Mouse (Mus musculus) kidney, embryonic 15.5 days (tissue): ENCODE data around the gene Grk6. TPM values are rescaled to one million over a fixed set of nuclear protein-coding genes. Genes with fewer than 3 reads are reported as not detected.
"Not testable (repeated sequence)": the region's sequence is repeated elsewhere in the genome, so short reads cannot be mapped to it uniquely, and the experiment has no call there.

Source experiments
- ATAC-seq: fragments of 200-750 bp; cut with Nextera tagmentation; replicated peaks from 2 replicates; pipeline ENCODE4 v1.8.0; 2017; ENCODE audit warnings: moderate TSS enrichment; ENCODE audit not compliant: low FRiP score
- H3K27ac ChIP-seq: fragments of 300-500 bp; sonication (generic); 2 replicates; pipeline ENCODE4 v1.5.1; 2015; ENCODE audit warnings: mild to moderate bottlenecking, inconsistent platforms
- H3K27me3 ChIP-seq: fragments of 300-500 bp; sonication (generic); 2 replicates; pipeline ENCODE4 v1.6.1; 2015; ENCODE audit warnings: inconsistent platforms
- H3K36me3 ChIP-seq: fragments of 300-500 bp; sonication (generic); 2 replicates; pipeline ENCODE4 v1.6.1; 2015; ENCODE audit warnings: inconsistent platforms
- H3K4me1 ChIP-seq: fragments of 300-500 bp; sonication (generic); 2 replicates; pipeline ENCODE4 v1.6.1; 2015; ENCODE audit warnings: inconsistent platforms
- H3K4me2 ChIP-seq: fragments of 300-500 bp; sonication (generic); 2 replicates; pipeline ENCODE4 v1.6.1; 2015; ENCODE audit warnings: moderate library complexity, mild to moderate bottlenecking, inconsistent platforms
- H3K4me3 ChIP-seq: fragments of 300-500 bp; sonication (generic); replicated peaks from 2 replicates; pipeline ENCODE4 v1.5.1; 2015; ENCODE audit warnings: mild to moderate bottlenecking, inconsistent platforms
- H3K9ac ChIP-seq: fragments of 300-500 bp; sonication (generic); 2 replicates; pipeline ENCODE4 v1.6.1; 2015; ENCODE audit warnings: mild to moderate bottlenecking, inconsistent platforms
- H3K9me3 ChIP-seq: fragments of 300-500 bp; sonication (generic); replicated peaks from 2 replicates; pipeline ENCODE4 v1.6.1; 2016; ENCODE audit warnings: inconsistent platforms
- WGBS: fragments of 180-500 bp; shearing (Covaris S2); methylation state at CpG from one replicate; pipeline ENCODE4 v1.1.7; 2015; ENCODE audit warnings: mixed read lengths; 5-methylcytosine and 5-hydroxymethylcytosine counted together
- polyA plus RNA-seq: library from polyadenylated mRNA; unstranded; fragments of >200 nt; fragmentation: Nextera tagmentation; extraction: Ambion mirVana; gene quantifications from 2 replicates; pipeline ENCODE4 v1.2.1, GENCODE M21; 2015

The Grk6 gene
- polyA plus RNA-seq, 1 experiment from 2014 or later = 45.9 TPM

DNA sequence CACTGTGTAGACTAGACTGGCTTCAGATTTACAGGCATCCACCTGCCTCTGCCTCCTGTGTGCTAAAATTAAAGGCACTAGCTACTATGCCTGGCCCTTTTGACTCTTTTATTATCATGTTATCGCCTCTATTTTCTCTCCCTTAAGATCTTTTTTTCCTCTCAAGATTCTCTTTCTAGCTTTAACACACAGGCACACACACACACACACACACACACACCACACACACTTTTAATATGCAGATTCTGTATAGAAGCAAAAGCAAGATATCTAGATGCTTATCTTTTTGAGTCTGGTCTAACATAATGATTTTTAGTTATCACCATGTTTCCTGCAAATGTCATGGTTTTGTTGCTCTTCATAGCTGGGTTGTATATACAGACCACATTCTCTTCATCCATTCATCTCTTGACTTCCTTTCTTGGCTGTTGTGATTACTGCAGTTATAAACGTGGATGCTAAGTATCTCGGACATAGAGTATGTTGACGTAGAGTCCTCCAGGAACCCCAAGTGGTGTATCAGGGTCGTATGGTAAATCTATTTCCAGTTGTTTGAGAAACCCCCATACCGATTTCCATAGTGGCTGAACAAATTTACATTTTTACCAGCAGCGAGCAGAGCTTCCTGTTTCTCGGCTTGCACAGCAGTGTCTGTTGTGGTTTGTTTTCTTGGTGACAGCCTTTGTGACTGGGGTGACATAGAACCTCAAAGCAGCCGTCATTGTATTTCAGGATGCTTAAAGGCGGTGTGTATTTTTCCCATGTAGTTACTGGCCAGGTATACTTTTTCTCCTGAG, 12.8 kb upstream of the Grk6 start:
- no peak for ATAC-seq
- Histone ChIP-seq H3K4me1 (no peaks in the 10 kb centered on the region), H3K27me3 (no peaks in the 10 kb centered on the region), H3K4me3 (no peak overlapping the region), H3K27ac (no peak overlapping the region), H3K9ac (no peak overlapping the region), H3K9me3 (no peaks in the 10 kb centered on the region), H3K4me2 (no peak overlapping the region), H3K36me3 (no peaks in the 10 kb centered on the region)
- WGBS = 72% methylated on average over 10 of the region's 10 CpGs

DNA sequence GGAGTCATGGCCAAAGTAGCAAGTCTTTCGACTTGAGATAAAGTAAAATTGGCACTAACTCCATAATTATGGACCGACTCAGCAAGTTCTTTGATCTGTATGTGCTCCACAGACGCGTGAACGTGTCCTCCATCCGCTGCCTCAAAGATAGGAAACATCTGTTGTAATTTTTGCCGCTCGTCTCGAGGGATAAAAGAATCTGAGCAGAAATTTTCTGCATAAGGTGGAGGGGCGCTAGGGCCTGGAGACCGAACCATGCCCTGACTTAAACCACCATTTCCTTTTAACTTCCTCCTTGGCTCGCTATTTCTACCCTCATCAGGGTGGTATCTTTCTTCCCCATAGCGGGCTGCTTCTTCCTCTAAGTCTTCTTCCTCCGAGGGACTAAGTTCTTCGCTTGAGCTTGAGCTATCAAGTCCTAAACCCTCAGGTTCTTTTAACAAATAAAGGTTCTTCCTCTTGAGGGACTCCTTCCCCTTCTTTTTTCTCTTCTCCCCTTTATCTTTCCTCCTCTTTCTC, 7.7 kb upstream of the Grk6 start:
- not testable (repeated sequence) for H3K4me2 ChIP-seq, H3K9me3 ChIP-seq, H3K36me3 ChIP-seq, H3K27me3 ChIP-seq, H3K9ac ChIP-seq, H3K27ac ChIP-seq, ATAC-seq, H3K4me3 ChIP-seq, H3K4me1 ChIP-seq
- 83% methylated on average over 15 of the region's 15 CpGs for WGBS

DNA sequence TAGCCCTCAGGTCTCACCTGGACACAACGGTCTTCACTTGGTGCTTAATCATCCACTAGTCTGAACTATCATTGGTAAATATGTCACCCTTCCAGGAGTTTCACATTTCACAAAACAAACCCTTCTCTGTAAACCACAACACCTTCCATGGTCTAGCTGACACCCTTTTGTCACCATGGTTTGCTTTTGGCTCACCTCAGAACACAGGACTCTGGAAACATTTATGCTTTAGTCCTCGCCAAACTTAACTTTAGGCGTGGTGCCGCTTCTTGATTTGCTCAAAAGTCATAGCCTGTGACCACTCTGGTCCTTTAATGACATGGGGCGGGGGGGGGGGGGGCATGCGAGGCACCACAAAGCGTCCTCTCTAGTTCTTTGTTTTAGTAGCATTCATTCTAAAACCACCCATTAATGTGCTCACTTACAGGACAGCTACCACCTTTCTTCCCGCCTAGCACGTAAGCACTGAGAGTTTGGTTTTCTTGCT, 1.0 kb upstream of the Grk6 start:
- no peaks in the 10 kb centered on the region for H3K27me3 ChIP-seq
- peak overlapping the region; percentile 79 for H3K4me2 ChIP-seq
- H3K27ac ChIP-seq = peak overlapping the region; percentile 99
- ATAC-seq = no peak
- H3K4me1 ChIP-seq = peaks cover 34% of the 10 kb centered on the region
- H3K36me3 ChIP-seq = 0 out of 2 replicates have a peak, but pooled peaks cover under 1% of the 10 kb centered on the region
- H3K4me3 ChIP-seq = peak overlapping the region; percentile 93
- WGBS = 27% methylated on average over 9 of the region's 9 CpGs
- peak overlapping the region; percentile 50 for H3K9ac ChIP-seq
- H3K9me3 ChIP-seq = no peaks in the 10 kb centered on the region

DNA sequence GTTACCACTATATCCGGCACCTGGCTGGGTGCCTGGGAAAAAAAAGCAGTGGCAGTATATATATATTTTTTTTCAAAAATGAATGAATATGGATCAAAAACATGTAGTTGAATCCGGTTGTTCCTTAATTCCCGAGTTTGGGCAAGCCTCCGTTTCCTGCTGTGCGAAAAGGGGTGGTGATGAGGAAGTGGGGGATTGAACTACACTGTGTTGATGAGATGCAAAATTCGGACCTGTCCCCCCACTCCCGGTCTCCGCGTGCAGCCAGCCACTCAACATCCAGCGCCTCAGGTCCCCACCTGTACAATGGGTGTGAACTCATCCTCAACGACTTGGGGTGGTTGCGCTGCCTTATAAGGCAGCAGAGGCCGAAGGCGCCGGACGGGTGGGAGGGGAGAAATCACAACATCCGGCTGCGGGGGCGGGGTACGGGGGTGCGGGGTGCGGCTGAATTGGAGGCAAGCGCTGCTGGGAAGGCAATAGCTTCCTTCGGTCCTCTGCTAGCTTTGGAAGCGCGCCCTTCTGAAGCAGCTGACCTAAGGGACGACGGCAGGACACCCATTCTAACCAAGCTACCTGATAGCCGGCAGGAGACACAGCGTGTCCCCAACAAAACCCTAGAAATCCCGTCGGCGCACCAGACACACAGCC, 461 bp upstream of the Grk6 start:
- H3K9me3 ChIP-seq = no peaks in the 10 kb centered on the region
- H3K36me3 ChIP-seq = peaks cover 6% of the 10 kb centered on the region; the same call in 1 of the 2 replicates
- WGBS = 1% methylated on average over 33 of the region's 33 CpGs
- H3K27me3 ChIP-seq = no peaks in the 10 kb centered on the region
- H3K9ac ChIP-seq = peak overlapping the region; percentile 50
- peak overlapping the region; percentile 99 for H3K27ac ChIP-seq
- peak; percentile 81 for ATAC-seq
- H3K4me1 ChIP-seq = peaks cover 34% of the 10 kb centered on the region
- H3K4me2 ChIP-seq = peak overlapping the region; percentile 79
- peak overlapping the region; percentile 93 for H3K4me3 ChIP-seq

DNA sequence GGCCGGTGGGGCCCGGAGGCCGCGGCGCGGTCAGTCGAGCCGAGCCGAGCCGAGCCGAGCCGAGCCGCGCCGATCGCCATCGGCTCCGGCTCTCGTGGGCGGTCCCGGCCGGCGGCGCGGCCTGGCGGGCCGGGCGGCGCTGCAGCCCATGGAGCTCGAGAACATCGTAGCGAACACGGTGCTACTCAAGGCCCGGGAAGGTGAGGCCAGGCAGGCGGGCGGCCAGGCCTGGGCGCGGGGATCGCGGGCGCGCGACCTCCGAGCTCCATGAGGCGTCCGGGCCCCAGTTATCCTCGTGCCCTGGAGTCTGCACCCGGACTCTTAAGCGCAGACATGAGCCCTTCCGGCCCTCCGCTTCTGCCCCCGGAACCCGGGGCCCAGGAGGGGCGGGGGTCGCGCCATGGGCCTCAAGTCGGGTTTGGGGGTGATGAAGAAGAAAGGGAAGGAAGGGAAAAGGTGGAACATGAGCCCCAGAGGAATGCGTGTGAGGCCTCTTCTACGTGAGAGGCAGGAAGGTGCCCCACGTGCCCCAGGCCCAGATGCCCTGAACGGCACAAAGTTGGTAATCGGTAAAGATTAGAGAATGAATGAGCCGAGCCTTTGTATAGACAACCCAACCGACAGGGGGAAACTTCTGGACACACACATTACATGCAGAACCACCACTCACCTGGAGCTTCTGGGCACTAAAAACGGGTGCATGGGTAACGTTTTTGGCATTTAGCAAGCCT, 654 bp downstream of the Grk6 start:
- Histone ChIP-seq H3K4me1 (peaks cover 34% of the 10 kb centered on the region), H3K9me3 (no peaks in the 10 kb centered on the region), H3K4me2 (peak overlapping the region; percentile 79), H3K27me3 (no peaks in the 10 kb centered on the region), H3K27ac (peak overlapping the region; percentile 99), H3K9ac (peak overlapping the region; percentile 100), H3K36me3 (peaks cover 17% of the 10 kb centered on the region), H3K4me3 (peak overlapping the region; percentile 93)
- under 1% methylated on average over 60 of the region's 66 CpGs for WGBS
- ATAC-seq = no peak; the same call in 1 of the 2 replicates

DNA sequence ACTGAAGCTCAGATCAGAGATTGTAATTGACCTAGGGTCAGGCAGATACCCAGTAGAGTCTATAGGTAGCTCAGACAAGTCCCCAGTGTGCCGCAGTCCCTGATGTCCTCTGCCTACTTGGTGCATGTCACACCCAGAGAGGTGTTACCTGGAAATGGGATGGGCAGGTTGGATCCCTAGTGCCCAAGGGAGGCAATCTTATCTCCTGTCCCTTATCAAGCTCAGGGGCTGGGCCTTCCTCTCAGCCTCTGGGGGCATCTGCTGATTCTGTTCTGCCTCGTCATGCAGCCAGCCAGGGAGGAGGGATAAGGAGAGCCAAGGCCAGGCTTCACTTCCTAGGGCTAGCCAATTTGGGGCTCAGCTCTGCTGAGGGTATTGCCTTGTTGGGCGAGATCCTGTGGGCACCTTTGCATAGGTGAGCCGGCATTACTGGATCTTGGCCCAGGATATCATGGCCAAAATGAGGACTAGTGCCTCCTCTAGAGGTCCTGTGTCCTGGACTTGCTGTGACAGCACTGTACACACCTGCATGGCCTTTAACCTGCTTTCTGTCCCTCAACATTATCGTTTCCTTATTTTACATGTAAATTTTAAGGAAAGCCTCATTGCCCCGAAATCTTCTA, 1.7 kb downstream of the Grk6 start:
- Histone ChIP-seq H3K4me1 (peaks cover 34% of the 10 kb centered on the region), H3K4me3 (peak overlapping the region; percentile 93), H3K9me3 (no peaks in the 10 kb centered on the region), H3K27me3 (no peaks in the 10 kb centered on the region), H3K27ac (no peak overlapping the region), H3K4me2 (peak overlapping the region; percentile 79), H3K9ac (peak overlapping the region; percentile 100), H3K36me3 (peaks cover 27% of the 10 kb centered on the region)
- no peak for ATAC-seq
- 83% methylated on average over 6 of the region's 6 CpGs for WGBS

DNA sequence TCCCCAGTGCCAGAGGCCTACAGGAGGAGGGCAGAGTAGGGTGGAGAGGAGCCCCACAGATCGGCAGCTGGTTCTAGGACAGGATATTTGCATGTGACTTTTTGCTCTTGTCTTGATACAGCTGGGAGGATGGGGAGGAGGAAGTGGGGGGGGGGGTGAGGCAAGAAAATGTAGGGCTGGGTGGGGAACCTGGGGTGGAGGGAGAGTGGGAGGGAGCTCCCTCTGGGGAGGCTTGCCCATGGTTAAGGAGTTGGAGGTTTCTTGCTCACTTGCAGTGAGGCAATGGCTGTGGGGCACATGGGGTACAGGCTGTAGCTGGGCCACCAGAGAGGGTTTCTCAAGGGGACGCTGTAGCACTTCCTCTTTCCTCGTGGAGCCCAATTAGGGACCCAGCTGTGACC, 2.7 kb downstream of the Grk6 start:
- Histone ChIP-seq H3K4me2 (no peak overlapping the region), H3K27me3 (no peaks in the 10 kb centered on the region), H3K4me1 (peaks cover 36% of the 10 kb centered on the region), H3K9me3 (no peaks in the 10 kb centered on the region), H3K9ac (no peak overlapping the region), H3K36me3 (peaks cover 37% of the 10 kb centered on the region), H3K27ac (no peak overlapping the region), H3K4me3 (no peak overlapping the region)
- WGBS = 39% methylated on average over 3 of the region's 3 CpGs
- no peak for ATAC-seq

DNA sequence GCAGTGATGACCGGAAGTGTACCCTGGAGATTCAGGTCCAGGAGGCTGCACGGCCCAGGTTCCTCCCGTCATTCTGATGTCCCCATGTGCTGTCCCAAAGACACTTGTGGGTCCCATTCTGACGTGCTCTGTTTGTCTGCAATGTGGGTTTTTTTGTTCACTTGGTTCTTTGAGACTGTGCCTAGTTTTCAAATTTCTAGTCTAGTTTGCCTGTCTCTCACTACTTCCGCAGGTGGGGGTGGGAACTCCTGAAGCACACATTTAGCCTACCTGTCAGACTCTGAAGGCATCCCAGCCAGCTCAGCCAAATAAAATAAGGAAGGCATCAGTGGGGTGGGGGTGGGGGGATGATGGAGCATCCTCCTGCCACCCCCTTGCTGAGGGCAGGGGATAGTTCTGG, 3.3 kb downstream of the Grk6 start:
- Histone ChIP-seq H3K9ac (no peak overlapping the region), H3K9me3 (no peaks in the 10 kb centered on the region), H3K27ac (no peak overlapping the region), H3K36me3 (peaks cover 43% of the 10 kb centered on the region), H3K27me3 (no peaks in the 10 kb centered on the region), H3K4me2 (no peak overlapping the region), H3K4me3 (no peak overlapping the region), H3K4me1 (peaks cover 36% of the 10 kb centered on the region)
- ATAC-seq = no peak
- WGBS = 90% methylated on average over 5 of the region's 5 CpGs

DNA sequence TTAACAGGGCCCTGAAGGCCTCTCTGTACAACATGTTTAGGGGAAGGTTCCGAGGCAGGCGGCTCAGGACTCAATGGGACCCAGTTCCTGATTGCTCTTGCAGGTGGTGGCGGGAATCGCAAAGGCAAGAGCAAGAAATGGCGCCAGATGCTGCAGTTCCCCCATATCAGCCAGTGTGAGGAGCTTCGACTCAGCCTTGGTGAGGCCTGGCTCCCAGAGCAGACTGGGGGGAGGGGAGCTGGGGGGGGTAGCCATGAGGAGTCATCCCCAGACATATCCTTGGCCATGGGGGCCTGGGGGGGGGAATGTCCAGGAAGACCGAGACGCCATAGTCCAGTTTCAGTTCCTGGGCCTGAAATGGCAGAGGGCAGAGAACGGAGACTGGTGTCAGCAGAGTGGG, 4.3 kb downstream of the Grk6 start:
- no peak for ATAC-seq
- no peak overlapping the region for H3K4me3 ChIP-seq
- H3K27me3 ChIP-seq = no peaks in the 10 kb centered on the region
- H3K9me3 ChIP-seq = no peaks in the 10 kb centered on the region
- H3K4me2 ChIP-seq = no peak overlapping the region
- no peak overlapping the region for H3K9ac ChIP-seq
- peaks cover 29% of the 10 kb centered on the region for H3K4me1 ChIP-seq
- no peak overlapping the region for H3K27ac ChIP-seq
- WGBS = 92% methylated on average over 9 of the region's 9 CpGs
- peaks cover 53% of the 10 kb centered on the region for H3K36me3 ChIP-seq

DNA sequence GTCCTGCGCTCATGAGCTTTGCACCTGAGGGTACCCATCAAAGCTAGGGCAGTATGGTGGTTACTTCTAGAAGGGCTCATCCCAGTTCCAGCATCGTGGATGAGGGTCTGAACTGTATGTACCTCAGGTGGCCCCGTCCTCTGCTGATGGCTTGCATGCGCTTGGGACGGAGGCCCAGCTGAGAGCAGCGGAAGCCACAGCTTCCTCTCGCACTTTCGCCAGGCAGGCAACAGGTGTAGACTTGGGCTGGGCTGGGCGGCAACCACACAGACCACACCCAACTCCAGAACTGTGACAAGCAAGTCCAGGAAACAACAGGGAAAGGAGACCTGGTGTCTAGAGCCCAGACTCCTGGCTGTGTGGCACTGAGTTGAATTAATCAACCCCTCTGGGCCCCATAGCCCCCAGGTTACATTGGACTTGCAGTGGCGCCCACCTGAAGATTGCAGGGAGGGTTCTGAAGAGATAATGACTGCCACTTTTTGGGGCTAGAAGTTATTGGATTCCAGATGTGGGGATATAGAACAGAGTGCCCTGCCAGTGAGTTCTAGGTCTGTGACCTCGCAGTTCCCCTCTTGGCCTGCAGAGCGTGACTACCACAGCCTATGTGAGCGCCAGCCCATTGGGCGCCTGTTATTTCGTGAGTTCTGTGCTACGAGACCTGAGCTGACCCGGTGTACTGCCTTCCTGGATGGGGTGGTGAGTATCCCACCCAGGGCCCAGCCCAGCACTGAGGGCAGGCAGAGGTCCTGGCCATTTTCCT, 5.0 kb downstream of the Grk6 start:
- Histone ChIP-seq H3K4me3 (no peak overlapping the region), H3K9me3 (no peaks in the 10 kb centered on the region), H3K4me1 (peaks cover 29% of the 10 kb centered on the region), H3K4me2 (no peak overlapping the region), H3K27me3 (no peaks in the 10 kb centered on the region), H3K27ac (no peak overlapping the region), H3K9ac (no peak overlapping the region), H3K36me3 (peaks cover 60% of the 10 kb centered on the region)
- 91% methylated on average over 17 of the region's 17 CpGs for WGBS
- no peak for ATAC-seq

DNA sequence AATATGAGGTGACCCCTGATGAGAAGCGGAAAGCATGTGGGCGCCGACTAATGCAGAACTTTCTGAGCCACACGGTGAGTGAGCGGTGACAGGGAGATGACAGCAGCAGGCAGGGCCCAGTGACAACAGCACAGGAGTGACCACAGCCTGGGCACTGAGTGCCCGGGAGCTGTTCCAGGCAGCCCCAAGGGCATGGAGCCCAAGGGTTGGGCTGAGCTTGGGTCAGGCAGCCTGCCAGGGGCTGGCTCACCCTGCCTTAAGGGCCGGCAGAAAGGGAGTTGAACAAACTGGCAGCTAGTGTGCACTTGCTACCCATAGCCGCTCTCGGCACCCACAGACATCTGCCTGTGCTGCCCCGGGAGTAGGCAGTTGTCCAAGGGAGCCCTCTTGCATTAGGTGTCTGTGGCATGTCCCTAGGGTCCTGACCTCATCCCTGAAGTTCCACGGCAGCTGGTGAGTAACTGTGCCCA, 5.7 kb downstream of the Grk6 start:
- no peak overlapping the region for H3K9ac ChIP-seq

More for the DNA sequence above, 5.7 kb downstream of the Grk6 start:
- H3K4me3 ChIP-seq = no peak overlapping the region
- ATAC-seq = no peak
- H3K27ac ChIP-seq = no peak overlapping the region
- H3K4me1 ChIP-seq = peaks cover 29% of the 10 kb centered on the region
- no peak overlapping the region for H3K4me2 ChIP-seq
- H3K9me3 ChIP-seq = no peaks in the 10 kb centered on the region
- WGBS = 92% methylated on average over 11 of the region's 11 CpGs
- H3K36me3 ChIP-seq = peaks cover 67% of the 10 kb centered on the region
- H3K27me3 ChIP-seq = no peaks in the 10 kb centered on the region
